Mouse (Mus musculus): ENCODE data around the gene 4932438A13Rik.

Gene 4932438A13Rik

DNA sequence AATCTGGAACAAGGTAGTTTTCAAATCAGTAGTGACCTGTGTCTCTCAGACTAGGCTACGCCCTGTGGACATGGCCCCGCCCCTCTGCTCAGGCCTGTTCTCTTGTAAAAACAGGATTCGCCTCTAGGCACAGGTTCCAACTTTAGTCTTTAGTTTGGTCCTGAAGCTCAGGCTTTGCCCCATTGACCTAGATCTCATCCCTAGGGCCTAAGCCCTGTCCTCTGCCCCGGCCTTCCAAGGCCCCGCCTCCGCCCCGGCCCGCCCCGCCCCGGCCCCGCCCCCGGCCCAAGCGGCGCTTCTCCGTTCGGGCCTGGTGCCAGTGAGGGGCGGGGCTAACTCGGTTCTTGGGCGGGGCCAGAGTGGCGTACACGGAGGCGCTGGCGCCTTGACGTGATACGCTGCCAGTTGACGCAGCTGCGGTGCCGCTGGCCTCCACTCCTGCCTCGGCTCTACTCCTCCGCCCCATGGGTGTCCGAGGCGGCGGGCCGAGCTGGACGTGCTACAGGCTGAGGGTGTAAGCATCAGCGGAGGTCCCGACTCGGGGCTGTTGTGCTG lies at the start of gene 4932438A13Rik:
Gene 4932438A13Rik (plus strand): TSS at position 384 of the 555 bp plus-strand sequence.
- DNase-seq, result peak; percentile 100

DNA sequence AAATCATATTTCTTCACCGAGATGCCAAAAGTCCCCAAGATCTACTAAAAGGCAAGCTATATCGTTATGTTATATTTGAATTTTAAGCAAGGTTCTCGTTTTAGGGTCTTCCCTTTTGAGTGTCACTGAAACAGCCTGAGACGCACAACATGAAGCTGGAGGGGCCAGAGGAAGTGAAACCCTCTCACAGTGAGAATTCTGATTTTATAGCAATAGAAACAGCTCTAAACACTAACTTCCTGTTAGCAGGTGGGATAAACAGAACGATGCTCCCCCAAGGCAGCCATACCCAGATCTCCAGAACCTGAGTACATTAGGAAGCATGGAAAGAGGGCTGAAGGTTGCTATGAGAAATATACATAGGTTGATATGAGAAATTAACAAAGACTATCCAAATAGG lies 46.3 kb upstream of the 4932438A13Rik start:
- no peak for DNase-seq

DNA sequence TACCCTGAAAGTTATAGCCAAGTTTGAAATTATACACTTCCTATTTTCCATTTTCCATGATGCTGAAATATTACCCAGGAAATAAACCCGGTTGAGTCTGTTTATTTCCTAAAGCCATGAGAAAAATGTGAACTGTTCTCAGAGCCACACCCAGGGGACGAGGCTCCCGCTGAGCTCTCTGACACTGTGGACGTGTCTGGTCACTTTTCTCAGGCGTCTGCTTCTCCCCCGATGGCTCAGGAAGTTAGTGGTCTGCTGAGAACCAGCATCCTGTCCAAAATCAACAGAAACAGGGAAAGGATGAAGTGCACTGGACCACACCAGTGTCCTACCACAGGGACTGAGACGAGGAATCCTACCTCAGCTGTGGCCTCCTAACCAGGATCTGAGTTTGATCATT lies 43.5 kb upstream of the 4932438A13Rik start:
- DNase-seq, result no peak

DNA sequence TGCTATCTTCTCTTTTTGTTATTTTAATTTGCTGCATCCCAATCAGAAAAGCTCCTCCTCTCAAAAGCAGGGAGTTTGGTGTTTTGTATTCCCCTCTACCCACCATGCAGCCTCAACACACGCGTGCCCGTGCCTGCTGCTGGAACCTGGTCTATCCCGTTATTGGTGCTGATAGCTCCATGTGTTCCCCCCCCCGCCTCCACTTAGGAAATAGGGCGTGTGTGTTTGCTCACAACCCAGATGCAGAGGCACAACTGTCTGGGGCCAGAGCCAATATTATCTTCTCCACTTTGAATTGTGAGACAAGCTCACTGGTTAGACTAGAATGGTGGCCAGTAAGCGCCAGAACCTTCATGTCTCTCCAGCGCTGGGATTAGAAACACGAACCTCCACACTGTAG lies 41.9 kb upstream of the 4932438A13Rik start:
- no peak for DNase-seq

DNA sequence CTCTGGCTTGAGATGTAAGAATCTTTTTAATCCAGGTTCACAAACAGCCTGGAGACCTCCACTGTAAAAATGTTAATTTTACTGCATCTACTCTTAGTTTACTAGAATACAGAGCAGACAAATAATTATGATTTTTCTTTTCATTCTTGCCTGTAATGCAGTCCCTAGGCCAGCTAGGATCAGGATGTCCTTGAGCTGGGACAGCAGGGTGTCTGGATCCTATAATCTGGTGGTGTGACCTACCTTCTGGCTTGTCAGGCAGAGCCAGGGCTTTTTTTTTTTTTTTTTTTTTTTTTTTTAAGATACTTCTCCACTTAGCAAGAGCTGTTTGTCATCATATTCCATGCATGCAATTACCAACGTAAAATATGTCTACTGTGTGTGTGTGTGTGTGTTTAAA lies 37.8 kb upstream of the 4932438A13Rik start:
- DNase-seq, result peak; percentile 42 to 58

DNA sequence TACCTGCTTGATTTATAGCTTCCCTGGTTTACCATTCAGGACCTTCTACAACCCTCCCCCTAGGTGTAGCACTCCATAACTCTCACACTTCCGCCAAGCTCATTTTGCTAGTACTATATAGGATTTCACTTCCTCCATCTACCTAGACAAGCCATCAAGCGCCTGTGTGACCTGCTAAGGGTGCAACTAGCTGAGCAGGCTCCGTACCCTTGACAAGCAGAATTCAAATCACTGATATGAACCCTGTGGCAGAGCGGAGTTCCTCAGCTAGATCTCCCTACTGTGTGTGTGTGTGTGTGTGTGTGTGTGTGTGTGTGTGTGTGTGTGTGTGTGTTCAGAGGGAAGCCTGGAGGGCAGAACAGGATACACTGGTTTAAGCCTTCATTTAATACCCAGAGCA lies 37.4 kb upstream of the 4932438A13Rik start:
- peak; percentile 13 to 25 for DNase-seq

DNA sequence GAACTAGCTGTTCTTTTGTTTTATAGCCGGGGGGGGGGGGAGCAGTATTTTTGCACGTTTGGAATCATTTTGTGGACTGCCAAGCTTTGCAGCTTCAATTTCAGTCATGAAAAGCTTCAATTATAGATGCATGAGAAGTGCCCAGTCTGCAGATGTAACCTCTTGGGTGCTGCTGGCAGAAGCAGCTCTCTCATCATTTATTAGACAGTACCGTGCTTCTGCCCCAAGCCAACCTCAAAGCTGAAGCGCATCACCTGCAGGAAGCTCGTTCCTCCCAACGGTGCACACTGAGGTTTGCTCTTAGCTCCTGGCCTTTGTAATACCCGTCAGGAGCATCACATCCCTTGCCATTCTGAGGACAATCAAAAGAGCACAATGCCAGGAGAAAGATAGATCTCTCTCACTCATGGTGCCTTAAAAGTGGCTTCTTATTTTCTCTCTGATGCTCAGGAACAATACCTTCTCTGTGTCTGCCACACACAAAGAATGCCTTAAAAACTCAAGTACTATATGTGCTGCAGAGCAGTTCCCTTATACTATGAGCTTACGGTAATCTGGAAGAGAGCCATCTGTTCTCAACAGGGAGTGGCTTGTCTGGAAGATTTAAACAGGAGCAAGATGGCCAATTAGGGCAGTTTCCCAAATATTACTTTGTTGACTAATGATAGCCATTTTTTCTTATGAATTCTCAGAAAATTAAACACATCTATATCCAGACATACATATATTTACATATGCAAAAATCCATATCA lies 35.5 kb upstream of the 4932438A13Rik start:
- peak; percentile 67 to 75 for DNase-seq

DNA sequence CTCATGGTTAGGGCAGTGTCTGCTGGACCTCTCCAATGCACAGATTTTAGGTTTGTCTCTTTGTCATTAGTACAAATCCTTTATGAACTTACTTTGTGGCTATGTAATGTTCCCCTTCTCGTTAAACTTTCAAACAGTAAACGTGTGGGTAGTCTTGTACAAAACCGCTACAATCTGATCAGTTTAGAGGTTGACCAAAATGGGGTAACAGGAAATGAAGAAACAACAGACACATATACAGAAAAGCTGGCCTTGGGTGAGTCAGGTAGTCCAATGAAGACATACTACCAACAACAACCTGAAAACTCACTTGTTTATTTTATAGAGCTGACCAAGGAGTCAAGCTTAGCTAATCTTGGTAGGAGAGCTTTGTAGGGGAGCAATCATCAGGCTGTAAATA lies 32.7 kb upstream of the 4932438A13Rik start:
- DNase-seq, result no peak

DNA sequence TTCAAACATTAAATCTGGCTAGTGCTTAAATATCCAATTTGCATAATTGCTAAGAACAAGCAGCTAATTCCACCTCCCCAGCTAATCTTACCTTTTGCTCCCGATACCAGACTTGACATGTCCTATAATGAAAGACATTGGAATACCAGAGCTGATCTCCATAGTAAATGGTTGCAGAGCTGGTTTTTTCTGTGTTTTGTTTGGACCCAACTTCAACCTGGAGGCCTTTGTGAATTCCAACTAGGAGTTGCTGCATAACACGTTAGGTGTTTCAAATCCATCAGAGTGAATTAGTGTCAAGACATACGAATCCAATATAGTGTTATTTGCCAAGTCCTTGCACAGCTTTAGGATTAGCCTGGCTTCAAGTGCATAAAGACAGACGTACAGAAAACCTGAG lies 28.5 kb upstream of the 4932438A13Rik start:
- no peak for DNase-seq

DNA sequence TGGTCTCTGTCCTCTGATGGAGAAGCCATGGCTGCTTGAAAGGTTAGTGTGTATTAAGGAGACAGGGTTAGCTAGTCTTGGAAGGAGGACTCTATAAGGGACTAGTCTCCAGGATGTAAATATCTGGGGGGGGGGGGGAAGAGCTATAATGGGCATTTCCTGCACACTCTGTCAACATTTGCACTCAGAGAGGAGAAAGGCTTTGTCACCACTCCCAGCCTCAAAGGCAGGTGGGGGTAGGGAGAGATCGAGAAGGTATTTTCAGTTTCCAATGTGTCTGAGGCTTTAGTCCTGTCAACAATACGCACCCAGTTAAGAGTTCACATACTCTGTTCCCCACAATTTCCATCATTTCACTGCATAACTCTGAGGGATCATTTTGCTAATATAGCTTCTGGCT lies 28.1 kb upstream of the 4932438A13Rik start:
- DNase-seq, result no peak

DNA sequence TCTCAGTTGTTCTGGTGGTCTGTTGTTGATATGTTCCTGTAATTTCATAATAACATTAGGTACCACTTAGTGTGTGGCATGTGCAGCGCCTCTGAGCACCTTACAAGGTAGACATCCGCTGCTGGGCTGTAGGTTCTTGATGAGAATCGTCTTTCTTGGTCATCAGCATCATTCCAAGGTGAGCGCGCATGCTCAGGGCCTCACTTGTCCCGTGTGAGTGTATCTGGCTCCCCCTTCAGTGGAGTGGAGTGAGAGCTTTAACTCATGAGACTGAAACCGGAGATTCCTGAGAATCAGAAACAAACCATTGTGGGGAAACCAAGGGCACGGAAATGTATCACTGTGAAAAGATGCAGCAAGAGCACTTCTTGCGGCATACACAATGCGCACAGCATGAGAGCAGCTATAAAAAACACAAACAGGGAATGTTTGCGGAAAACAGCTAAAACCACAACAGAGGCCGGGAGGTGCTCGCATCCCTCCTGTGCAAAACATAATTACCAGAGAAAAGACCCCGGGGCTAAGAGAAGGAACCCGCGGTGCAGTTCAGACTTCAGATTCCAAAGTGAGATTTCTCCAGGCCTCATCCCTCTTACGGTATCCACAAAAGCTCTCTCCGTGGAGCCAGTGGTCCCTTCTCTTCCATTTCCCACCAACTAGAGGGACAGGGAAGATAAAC lies 27.2 kb upstream of the 4932438A13Rik start:
- peak; percentile 65 for DNase-seq

DNA sequence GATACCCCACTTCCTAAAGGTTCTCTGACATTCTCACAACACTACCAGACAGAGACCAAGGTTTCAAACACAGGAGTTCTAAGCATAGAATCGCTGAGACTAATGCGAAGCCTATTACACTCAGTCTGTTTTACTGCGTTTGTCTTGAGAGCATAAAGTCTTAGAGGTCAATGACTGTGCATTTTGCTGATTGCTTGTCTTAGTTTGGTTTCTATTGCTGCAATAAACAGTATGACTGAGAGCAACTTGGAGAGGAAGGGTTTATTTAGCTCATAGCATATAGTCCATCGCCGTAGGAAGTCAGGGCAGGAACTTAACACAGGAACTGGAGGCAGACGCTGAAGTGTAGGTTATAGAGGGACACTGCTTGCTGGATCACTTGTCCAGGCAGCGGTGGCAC lies 26.1 kb upstream of the 4932438A13Rik start:
- DNase-seq, result no peak

DNA sequence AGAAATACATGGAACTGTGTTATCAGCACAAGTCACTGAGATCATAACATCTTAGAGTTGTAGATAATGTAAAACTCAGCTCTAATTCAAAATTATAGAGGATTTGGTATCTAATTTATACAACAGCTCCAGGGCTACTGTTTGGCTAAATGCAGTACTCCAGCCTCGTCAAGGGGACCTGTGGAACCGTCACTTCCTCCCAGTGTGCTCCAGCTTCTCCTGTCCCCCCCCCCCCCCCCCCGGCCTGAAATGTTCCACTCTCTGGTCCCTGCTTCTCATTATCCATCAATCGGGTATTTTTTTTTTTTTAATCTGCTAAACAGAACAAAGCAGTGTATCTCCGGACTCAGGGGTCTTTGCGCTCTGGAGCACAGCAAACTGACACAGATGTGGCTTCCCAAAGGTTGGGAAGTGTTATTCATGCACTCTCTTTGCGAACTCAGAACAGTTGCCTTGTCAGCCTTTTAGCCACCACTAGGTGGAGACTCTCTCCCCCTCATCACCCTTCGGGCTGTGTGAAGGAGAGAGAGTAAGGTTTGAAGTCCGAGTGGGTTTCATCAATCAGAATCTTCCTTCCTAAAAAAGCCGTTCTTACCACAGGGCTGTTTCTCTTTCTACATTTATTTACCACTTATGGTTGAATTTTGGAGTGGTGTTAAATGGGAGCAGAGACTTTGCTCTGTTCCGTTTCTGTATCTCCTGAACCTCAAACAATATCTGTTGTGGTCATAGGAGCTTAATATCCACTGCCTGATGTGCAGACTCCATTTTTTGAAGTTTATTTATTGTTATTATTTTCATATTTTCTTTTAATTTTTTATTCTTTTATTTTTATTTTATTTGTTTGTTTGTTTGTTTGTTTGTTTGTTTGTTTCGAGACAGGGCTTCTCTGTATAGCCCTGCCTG lies 22.0 kb upstream of the 4932438A13Rik start:
- DNase-seq, result peak; percentile 78 to 84

DNA sequence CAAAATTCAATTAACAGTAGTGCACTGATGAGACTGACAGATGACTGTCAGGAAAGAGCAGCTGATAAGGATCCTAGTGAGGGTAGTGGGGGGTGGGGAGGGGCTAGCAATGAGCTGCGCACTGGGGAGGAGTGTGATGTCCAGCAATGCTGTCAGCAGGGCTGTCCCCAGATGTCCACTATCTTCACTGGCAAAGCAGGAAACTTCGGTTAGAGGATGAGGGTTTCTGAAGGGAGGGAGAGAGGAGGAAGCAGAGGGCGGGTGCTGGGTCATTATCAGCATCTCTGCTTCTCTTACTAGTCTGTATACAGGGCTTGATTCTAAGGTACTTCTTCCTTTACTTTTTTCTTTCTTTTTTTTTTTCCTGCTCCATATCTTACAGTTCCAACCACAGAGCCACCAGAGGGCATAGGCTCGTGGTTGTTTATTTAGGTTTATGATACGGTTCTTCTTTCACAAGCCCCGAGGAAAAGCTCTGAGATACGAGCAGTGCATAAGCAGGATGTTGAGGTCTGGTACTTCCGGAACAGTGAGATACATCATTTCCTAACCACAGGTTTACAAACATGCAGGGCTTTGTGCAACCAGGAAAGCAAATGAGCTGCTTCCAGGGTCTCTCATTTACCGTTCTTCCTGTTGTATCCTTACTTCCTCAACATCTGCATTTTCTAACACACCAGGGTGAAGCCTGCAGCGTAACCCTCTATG lies 9.0 kb upstream of the 4932438A13Rik start:
- DNase-seq, result no peak

DNA sequence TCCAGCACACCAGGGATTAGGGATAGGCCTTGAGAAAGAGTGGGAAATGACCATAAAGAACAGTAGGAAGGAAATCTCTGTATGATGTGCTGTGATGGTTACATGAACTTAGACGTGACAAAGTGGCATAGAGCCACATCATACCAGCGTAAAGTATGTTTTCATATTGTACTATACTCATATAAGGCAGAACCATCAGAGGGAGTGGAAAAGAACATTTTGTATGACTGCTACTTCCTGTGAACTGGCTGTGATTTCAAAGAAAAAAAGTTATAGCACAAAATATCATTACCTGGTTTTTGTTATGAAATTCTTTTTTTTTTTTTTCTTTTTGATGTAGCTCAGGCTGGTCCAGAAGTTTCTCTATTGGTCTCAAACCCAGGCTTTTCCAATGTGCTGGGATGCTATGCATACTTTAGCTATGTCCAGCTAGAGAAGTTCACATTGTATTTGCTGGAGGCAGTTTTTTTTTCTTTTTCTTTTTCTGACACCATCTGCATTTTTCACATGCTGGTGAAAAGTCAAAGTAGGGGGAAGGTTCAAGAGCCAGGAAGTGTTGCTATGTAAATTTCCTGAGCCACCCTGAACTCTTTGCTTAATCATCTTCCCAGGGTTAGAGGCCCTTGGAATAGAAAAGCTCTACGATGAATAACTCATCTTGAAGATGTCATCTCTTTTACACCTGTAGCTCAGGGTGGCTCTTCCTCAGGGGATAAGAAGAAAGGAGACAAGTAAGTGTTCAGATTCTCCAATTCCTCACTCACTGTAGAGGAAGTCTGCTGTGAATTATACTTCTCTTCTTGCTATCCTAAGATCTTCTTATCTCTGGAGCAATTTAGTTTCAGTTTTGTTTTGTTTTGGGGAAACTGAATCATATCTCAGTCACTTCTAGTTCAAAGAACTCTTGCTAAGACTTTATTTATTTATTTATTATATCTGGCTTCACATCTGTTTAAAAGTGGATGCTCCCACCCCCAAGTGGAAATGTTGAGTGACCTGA lies 1.2 kb upstream of the 4932438A13Rik start:
- DNase-seq, result no peak

DNA sequence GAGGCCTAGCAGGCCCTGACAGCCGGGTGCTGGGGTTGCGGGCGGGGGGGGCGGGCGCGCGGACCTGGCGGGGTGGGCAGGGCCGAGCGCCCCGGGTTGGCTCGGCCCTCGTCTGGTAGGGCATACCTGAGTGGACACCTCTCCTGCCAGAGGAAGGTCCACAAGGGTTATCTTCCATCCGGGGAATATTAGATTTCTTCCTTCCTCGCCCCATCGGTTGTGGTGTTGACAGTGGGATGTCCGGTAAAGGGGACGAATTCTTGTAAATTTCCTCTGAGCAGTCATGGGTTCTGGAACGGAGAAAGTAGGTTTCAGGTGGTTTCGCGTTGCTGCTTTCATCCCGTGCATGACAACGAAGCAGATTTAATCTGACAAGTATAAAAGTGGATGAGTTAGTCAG lies 523 bp downstream of the 4932438A13Rik start:
- no peak for DNase-seq

DNA sequence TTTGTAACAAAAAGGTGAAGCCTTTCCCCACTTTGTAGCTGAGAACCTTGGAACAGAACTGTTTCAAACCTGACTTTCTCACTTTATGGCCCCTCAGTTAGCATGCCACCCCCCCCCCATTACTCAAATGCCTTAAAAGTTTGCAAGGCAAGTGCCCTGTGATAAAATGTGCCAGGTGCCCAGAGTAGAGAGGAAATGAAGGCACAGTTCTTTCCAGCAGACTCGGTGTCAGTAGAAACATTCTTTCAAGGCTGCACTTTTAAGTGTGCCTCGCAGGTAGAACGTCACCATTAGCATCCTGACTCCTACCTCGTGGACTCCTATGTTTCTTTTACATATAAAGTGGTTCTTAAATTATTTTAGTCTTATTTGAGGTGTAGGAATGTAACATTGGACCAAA lies 977 bp downstream of the 4932438A13Rik start:
- DNase-seq, result no peak

DNA sequence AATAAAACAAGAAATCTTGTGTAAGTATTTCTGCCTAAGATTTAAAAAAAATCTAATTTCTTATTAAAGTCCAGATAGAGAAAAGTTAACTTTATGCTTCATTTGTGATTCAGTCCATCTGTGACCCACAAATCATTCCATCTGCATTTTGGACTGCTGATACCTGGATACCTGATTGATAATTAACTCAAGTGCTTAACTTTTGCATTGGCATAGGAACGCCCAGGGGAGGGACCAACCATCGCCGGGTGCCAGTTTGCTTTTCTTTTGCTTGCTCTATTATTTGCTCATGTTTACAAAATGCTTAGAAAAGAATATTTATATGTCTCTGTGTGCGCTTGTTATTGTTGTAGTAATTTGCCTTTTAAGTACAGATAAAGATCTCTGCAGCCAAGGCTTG lies 1.6 kb downstream of the 4932438A13Rik start:
- no peak for DNase-seq

DNA sequence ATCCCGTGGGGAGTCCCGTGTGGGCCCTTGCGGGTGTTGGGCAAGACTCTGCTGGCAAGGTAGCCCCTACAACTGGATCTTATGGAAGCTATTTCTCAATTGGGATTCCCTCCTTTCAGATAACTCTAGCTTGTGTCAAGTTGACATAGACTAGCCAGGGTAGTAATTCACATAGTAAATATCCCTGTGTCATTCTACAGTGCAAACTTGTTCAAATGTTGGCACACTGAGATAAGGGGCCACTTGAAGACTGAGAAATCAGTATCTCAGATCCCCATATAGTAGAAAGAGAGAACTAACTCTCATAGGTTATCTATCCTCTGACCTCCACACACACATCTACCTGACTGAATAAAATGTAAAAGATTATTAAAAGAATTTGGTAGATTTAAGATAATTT lies 42.5 kb downstream of the 4932438A13Rik start:
- no peak for DNase-seq

DNA sequence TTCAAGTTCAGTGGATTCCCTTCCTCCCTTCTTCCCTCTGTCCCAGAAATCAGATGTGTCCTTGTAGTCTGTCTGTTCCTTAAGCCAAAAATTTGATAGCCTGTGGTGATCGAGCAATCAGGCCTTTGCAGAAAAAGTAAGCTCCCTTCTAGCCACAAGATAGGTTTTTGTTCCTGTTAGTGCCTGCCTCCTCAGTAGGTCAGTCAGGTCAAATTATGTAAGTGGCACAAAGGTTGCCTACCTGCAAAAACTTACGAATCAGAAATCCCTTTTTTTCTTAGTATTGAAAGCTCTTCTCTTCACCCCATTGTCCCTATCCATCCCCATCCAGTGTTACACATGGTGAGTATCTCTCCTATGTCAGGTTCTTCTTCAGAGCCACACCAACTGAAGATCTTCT lies 54.9 kb downstream of the 4932438A13Rik start:
- no peak for DNase-seq

DNA sequence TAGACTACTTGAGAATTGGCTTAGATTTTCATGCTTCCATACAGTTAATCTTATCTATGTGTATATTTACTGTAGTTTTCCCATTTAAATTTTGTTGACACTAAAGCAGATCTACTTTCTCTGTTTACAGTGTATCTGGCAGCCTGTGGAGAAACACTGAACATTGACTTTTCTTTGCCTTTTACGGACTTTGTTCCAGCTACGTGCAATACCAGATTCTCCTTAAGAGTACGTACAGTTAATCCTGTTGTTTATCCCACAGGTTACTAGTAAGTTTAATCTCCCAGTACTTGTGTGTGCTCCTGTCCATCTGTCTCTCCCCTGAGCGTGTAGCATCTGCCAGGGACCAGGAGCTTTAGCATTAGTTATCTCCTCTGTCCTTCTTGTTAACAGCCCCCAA lies 55.4 kb downstream of the 4932438A13Rik start:
- DNase-seq, result no peak

All from cerebellum, postnatal 10 days (tissue).